Mouse (Mus musculus) kidney, adult 9 months (tissue): ENCODE measurements around the gene Cdkl3.

Source experiments
- DNase-seq: peaks from one replicate; pipeline ENCODE4 v3.0.0; 2022

Gene Cdkl3

GRCm38 (mm10) chr11:52128316-52129061 lies 124.5 kb downstream of the Cdkl3 start:
- DNase-seq: no peak

DNA sequence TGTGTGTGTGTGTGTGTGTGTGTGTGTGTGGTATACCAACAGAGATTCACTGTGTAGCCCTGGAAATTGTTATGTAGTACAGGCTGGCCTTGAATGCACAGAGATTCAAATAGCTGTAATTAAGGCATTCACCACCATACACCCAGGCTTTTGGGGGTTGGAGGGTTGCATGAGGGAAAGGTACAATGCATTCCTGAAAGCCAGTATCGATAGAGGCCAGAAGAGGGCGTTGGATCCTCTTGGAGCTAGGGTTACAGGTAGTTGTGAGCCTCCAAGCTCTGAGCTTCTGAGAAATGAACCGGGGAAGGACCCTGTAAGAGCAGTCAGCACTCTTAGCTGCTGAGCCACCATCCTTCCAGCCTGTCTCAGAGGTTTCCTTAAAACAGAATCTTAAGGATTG lies 125.2 kb downstream of the Cdkl3 start:
- no peak for DNase-seq

DNA sequence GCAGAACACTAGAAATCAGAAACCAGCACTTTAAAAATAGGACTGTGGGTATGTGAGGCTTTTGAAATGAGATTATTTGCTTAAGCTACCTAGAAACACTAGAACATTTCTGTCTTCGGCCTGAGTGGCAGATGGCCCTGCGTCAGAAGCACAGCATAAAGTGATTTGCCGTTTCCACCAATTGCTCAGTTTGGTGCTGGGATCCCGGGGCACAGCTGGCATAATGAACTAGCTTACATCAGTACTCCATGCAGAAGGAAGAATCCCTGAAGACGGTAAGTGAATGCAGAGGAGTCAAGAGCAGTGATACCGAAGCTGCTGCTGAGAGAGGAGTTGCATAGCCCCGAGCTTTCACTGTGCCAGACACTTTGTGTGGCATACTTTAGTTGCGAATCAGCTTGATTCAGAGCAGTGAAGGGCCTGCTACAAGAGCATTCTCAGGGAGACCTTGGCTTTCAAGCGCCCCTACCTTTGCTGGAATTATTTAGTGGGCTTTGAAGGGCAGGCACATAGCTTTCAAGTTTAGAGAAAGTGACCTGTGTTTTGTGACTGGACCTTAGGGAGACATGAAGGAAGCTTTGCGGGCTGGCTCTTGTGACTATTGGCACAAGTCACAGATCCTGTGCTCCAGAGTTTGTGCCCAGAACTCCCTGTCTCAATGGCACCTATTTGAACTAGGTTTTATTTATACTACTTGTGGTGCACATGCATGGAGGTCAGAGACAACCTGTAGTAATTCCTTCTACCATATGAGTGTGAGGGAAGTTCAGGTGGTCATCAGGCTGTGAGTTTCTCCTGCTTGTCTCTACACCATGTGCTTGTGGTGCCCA lies 125.8 kb downstream of the Cdkl3 start:
- no peak for DNase-seq

GRCm38 (mm10) chr11:52130451-52131068 lies 126.5 kb downstream of the Cdkl3 start:
- no peak for DNase-seq
